Mouse (Mus musculus): ENCODE measurements at regions not wholly inside any gene's neighbourhood (a gene's known extent, or its start where the extent isn't known, plus 50 kb on each side); places are given as distances from the start of the nearest gene placed in this dataset.

DNA sequence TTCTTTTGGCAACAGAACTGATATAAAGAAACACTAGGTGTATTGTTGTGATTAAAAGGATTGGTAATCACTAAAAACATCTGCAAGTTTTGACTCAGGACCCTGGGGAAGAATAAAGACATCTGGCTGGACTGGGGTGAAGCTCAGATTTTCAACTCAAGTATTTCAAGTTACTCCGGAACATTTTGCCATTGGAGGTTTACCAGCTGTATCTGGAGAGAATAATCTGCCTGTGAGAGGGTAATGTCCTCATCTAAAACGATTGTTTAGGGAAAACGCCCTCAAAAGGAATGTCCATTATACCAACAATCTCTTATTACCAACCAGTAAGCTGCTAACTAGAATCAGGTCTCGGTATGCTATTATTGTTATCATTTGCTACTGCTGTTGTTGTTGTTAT is 288.2 kb upstream of the Clec14a start:
- Histone ChIP-seq H3K4me2 (ENCODE audit: low read length) (no peak overlapping the region), H3K9ac (replicated peaks; ENCODE audit: low read length) (no peak overlapping the region), H3K27ac (replicated peaks; ENCODE audit: low read depth, low read length) (no peak overlapping the region), H3K9me3 (ENCODE audit: control insufficient read depth, low read length) (no peaks in the 10 kb centered on the region), H3K27me3 (ENCODE audit: control insufficient read depth, insufficient read depth, low read length) (no peaks in the 10 kb centered on the region), H3K4me1 (ENCODE audit: control insufficient read depth, insufficient read depth, low read length) (no peaks in the 10 kb centered on the region), H3K4me3 (replicated peaks; ENCODE audit: low read depth, low read length) (no peak overlapping the region), H3K36me3 (ENCODE audit: control insufficient read depth, insufficient read depth, low read length) (no peaks in the 10 kb centered on the region)
- 86% methylated on average over 4 of the region's 4 CpGs for WGBS
- no peak for ATAC-seq (ENCODE audit: low FRiP score, low TSS enrichment)
- no peak for DNase-seq

DNA sequence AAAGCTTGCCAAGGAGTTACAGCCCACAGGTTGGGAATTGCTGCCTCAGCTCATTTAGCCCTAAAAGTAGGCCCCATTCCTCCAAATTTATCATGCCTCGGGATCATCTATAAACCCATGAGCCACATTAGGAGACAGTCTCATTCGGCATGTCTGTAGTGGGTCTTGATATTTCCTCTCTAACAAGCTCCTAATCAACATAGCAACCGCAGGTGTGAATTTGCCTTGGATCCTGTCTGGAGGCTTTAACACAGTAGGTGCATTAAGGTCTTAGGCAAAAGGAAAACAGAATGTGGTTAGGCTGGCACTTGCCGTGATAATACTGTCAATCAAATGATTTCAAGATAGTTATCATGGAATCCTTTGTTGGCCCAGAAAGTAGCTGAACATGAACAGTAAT is 287.7 kb upstream of the Clec14a start:
- Histone ChIP-seq H3K9ac (replicated peaks; ENCODE audit: low read length) (no peak overlapping the region), H3K27me3 (ENCODE audit: control insufficient read depth, insufficient read depth, low read length) (no peaks in the 10 kb centered on the region), H3K4me1 (ENCODE audit: control insufficient read depth, insufficient read depth, low read length) (no peaks in the 10 kb centered on the region), H3K4me3 (replicated peaks; ENCODE audit: low read depth, low read length) (no peak overlapping the region), H3K4me2 (ENCODE audit: low read length) (no peak overlapping the region), H3K9me3 (ENCODE audit: control insufficient read depth, low read length) (no peaks in the 10 kb centered on the region), H3K27ac (replicated peaks; ENCODE audit: low read depth, low read length) (no peak overlapping the region), H3K36me3 (ENCODE audit: control insufficient read depth, insufficient read depth, low read length) (no peaks in the 10 kb centered on the region)
- no peak for DNase-seq
- WGBS = 91% methylated on average over 4 of the region's 4 CpGs
- no peak for ATAC-seq (ENCODE audit: low FRiP score, low TSS enrichment)

DNA sequence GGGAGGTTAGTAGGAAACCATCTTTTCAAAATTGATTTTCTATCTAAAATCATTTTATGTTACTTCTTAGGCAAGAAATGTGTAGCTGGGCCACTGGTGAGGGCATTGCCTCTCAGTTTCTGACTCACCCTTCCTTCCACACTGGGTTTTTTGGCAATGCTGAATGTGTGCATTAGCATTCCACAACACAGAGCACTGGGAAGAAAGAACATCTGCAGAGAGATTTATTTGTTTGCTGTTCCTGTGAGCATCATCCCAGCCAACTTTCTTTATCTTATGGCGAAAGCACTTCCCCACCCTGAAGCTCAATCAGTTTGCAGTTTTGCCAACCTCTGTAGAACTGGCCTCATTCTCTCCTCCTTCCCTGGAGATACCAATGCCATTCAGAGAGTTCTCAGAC is 287.0 kb upstream of the Clec14a start:
- WGBS = 91% methylated on average over 1 of the region's 1 CpGs
- no peak for ATAC-seq (ENCODE audit: low FRiP score, low TSS enrichment)

DNA sequence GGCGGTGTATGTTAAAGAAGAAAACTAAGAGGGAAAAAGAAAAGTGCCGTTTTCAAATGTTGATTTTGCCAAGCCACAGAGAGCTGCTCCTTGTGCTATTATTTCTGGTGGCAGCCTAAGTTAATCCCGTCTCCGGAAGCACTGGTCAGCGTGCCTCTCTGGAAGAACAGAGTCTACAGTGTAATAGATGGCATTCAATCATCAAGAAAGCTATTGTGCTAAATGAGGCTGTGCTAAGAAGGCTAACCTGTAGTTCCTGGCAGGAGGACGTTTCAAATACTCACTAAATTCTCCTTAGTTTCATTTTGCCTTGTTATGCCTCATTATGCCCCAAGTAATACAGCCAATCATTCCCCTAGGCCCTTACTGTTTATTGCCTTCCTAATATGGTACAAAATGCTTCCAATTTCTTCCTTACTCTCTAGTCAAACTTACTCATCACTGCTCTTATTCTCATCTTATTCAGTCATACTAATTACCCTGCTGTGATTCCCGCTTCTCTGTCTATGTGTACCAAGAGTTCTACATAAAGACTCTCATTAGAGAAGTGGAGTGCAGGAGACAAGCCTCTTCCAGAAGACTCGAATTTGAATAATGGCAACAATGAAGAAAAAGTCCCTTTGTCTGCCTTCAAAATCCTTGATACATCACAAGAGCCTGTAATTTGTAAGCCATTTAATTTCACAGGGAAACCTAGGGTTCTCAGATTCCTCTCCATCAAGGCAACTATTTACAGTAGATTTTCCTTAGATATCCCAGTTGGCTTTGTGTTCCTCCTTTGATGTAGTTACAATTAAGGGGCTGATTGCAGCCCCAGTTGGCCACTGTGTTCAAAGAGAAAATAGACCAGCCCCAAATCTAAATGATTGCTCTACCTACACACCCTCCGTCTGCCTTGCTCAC is 282.0 kb upstream of the Clec14a start:
- no peaks in the 10 kb centered on the region for H3K27me3 ChIP-seq (ENCODE audit: control insufficient read depth, insufficient read depth, low read length)
- DNase-seq = peak; percentile 13
- H3K4me2 ChIP-seq (ENCODE audit: low read length) = no peak overlapping the region
- no peaks in the 10 kb centered on the region; the same call in 1 of the 2 replicates for H3K4me1 ChIP-seq (ENCODE audit: control insufficient read depth, insufficient read depth, low read length)
- no peak overlapping the region for H3K9ac ChIP-seq (replicated peaks; ENCODE audit: low read length)
- no peak overlapping the region for H3K27ac ChIP-seq (replicated peaks; ENCODE audit: low read depth, low read length)
- WGBS = 25% methylated on average over 9 of the region's 9 CpGs
- ATAC-seq (ENCODE audit: low FRiP score, low TSS enrichment) = no peak
- H3K36me3 ChIP-seq (ENCODE audit: control insufficient read depth, insufficient read depth, low read length) = no peaks in the 10 kb centered on the region
- H3K9me3 ChIP-seq (ENCODE audit: control insufficient read depth, low read length) = no peaks in the 10 kb centered on the region
- H3K4me3 ChIP-seq (replicated peaks; ENCODE audit: low read depth, low read length) = no peak overlapping the region

More for the DNA sequence above, 287.0 kb upstream of the Clec14a start:
- Histone ChIP-seq H3K4me1 (ENCODE audit: control insufficient read depth, insufficient read depth, low read length) (no peaks in the 10 kb centered on the region), H3K27me3 (ENCODE audit: control insufficient read depth, insufficient read depth, low read length) (no peaks in the 10 kb centered on the region), H3K27ac (replicated peaks; ENCODE audit: low read depth, low read length) (no peak overlapping the region), H3K4me3 (replicated peaks; ENCODE audit: low read depth, low read length) (no peak overlapping the region), H3K36me3 (ENCODE audit: control insufficient read depth, insufficient read depth, low read length) (no peaks in the 10 kb centered on the region), H3K4me2 (ENCODE audit: low read length) (no peak overlapping the region), H3K9ac (replicated peaks; ENCODE audit: low read length) (no peak overlapping the region), H3K9me3 (ENCODE audit: control insufficient read depth, low read length) (no peaks in the 10 kb centered on the region)
- no peak for DNase-seq

DNA sequence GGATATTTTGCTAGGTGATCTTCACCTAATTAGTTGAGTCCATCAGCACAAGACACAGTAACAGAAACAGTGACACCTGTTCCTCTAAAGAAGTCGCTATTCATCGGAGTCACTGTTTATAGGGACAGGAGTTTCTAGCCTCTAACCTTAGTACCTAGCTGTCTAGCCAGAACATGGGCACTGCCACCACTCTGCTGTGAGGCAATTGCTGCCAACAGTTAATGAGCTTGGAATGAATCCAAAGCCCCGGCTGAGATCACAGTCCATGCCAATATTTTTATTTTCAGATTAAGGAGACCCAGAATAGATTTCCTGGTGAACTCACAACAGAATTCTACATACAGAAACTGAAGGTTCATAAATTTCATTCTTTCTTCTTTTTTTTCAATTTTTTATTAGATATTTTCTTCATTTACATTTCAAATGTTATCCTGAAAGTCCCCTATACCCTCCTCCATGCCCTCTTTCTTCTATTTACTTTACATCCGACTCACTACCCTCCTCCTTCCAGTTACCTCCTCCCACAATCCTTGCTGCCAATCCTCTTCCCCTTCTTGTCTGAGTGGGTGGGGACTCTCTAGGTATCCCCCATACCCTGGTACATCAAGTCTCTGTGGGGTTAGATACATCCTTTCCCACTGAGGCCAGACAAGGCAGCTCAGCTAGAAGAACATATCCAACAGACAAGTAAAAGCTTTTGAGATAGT is 276.9 kb upstream of the Clec14a start:
- Histone ChIP-seq H3K36me3 (ENCODE audit: control insufficient read depth, insufficient read depth, low read length) (no peaks in the 10 kb centered on the region), H3K4me1 (ENCODE audit: control insufficient read depth, insufficient read depth, low read length) (no peaks in the 10 kb centered on the region; the same call in 1 of the 2 replicates), H3K27ac (replicated peaks; ENCODE audit: low read depth, low read length) (no peak overlapping the region), H3K9me3 (ENCODE audit: control insufficient read depth, low read length) (no peaks in the 10 kb centered on the region), H3K4me2 (ENCODE audit: low read length) (no peak overlapping the region), H3K4me3 (replicated peaks; ENCODE audit: low read depth, low read length) (no peak overlapping the region), H3K9ac (replicated peaks; ENCODE audit: low read length) (no peak overlapping the region), H3K27me3 (ENCODE audit: control insufficient read depth, insufficient read depth, low read length) (no peaks in the 10 kb centered on the region)
- DNase-seq (peak; percentile 52), ATAC-seq (ENCODE audit: low FRiP score, low TSS enrichment) (no peak)
- 85% methylated on average over 4 of the region's 4 CpGs for WGBS

DNA sequence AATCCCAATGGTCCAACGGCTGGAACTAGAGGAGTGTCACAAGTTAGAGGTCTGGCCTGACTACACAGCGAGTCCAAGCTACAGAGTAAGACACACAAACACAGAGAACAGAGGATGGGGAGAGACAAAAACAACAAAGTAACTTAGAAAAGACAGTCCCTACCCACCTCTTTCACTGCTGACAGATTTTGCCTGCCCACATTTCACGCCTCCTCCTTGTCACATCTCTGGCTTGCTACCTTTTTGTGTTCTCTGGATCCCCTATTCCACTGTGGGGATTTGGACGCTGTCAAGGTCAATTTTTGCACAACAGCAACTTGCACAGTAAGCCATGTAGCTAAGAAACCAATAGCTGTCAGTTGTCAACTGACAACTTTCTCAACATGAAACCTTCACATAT is 275.8 kb upstream of the Clec14a start:
- H3K27me3 ChIP-seq (ENCODE audit: control insufficient read depth, insufficient read depth, low read length) = no peaks in the 10 kb centered on the region
- ATAC-seq (ENCODE audit: low FRiP score, low TSS enrichment) = no peak
- H3K9ac ChIP-seq (replicated peaks; ENCODE audit: low read length) = no peak overlapping the region
- WGBS = 50% methylated on average over 4 of the region's 4 CpGs
- no peaks in the 10 kb centered on the region for H3K9me3 ChIP-seq (ENCODE audit: control insufficient read depth, low read length)
- no peaks in the 10 kb centered on the region for H3K36me3 ChIP-seq (ENCODE audit: control insufficient read depth, insufficient read depth, low read length)
- no peak overlapping the region for H3K27ac ChIP-seq (replicated peaks; ENCODE audit: low read depth, low read length)
- H3K4me3 ChIP-seq (replicated peaks; ENCODE audit: low read depth, low read length) = no peak overlapping the region
- no peaks in the 10 kb centered on the region for H3K4me1 ChIP-seq (ENCODE audit: control insufficient read depth, insufficient read depth, low read length)
- DNase-seq = no peak
- H3K4me2 ChIP-seq (ENCODE audit: low read length) = no peak overlapping the region

DNA sequence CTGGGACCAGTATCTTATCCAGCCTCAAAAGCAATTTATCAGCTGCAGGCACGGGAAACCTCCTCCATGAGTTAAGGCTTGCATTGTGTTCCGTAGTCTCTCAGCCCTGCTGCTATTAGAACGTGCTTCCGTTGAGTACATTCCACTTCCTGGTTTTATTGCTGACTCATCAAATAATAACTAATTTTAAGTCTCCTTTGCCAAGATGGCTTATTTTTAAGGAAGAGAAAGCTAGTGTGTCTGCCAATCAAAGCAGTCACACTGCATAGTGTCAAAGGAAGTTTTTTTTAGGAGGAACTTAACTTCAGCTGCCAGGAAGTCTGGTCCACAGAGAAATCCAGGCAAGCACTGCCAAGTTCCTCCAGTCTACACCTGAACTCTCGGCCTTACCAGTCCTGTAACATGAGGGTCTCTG is 269.2 kb upstream of the Clec14a start:
- ATAC-seq (ENCODE audit: low FRiP score, low TSS enrichment) = no peak
- peak; percentile 13 for DNase-seq
- Histone ChIP-seq H3K9ac (replicated peaks; ENCODE audit: low read length) (no peak overlapping the region), H3K27ac (replicated peaks; ENCODE audit: low read depth, low read length) (no peak overlapping the region), H3K36me3 (ENCODE audit: control insufficient read depth, insufficient read depth, low read length) (no peaks in the 10 kb centered on the region), H3K27me3 (ENCODE audit: control insufficient read depth, insufficient read depth, low read length) (no peaks in the 10 kb centered on the region), H3K4me3 (replicated peaks; ENCODE audit: low read depth, low read length) (no peak overlapping the region), H3K4me2 (ENCODE audit: low read length) (no peak overlapping the region), H3K4me1 (ENCODE audit: control insufficient read depth, insufficient read depth, low read length) (no peaks in the 10 kb centered on the region), H3K9me3 (ENCODE audit: control insufficient read depth, low read length) (no peaks in the 10 kb centered on the region)
- WGBS = 79% methylated on average over 5 of the region's 5 CpGs

DNA sequence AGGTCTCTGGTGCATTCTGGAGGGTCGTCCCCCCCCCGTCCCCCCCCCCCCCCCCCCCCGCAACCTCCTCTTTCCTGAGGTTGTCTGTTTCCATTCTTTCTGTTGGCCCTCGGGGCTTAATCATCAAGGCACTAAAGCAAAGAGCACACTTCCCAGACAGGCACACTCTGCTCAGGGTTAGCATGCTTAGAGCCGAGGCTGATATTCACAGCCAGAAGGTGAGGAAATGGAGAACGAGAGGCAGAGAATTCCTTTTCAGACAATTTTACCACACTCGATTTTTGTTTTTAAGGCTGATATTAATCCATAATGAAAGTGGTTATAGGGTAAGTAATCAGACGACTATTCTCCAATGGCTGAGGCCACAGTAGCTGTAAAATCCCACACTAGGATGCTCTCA is 268.7 kb upstream of the Clec14a start:
- no peak for DNase-seq

More for the DNA sequence above, 268.7 kb upstream of the Clec14a start:
- no peak overlapping the region for H3K9ac ChIP-seq (replicated peaks; ENCODE audit: low read length)
- H3K27me3 ChIP-seq (ENCODE audit: control insufficient read depth, insufficient read depth, low read length) = no peaks in the 10 kb centered on the region
- H3K4me3 ChIP-seq (replicated peaks; ENCODE audit: low read depth, low read length) = no peak overlapping the region
- WGBS = 70% methylated on average over 7 of the region's 8 CpGs
- no peaks in the 10 kb centered on the region for H3K4me1 ChIP-seq (ENCODE audit: control insufficient read depth, insufficient read depth, low read length)
- H3K36me3 ChIP-seq (ENCODE audit: control insufficient read depth, insufficient read depth, low read length) = no peaks in the 10 kb centered on the region
- no peak for ATAC-seq (ENCODE audit: low FRiP score, low TSS enrichment)
- no peaks in the 10 kb centered on the region for H3K9me3 ChIP-seq (ENCODE audit: control insufficient read depth, low read length)
- H3K4me2 ChIP-seq (ENCODE audit: low read length) = no peak overlapping the region
- no peak overlapping the region for H3K27ac ChIP-seq (replicated peaks; ENCODE audit: low read depth, low read length)

Measured in midbrain, embryonic 14.5 days (tissue).